Mouse (Mus musculus): ENCODE measurements around the gene Strbp.

DNA sequence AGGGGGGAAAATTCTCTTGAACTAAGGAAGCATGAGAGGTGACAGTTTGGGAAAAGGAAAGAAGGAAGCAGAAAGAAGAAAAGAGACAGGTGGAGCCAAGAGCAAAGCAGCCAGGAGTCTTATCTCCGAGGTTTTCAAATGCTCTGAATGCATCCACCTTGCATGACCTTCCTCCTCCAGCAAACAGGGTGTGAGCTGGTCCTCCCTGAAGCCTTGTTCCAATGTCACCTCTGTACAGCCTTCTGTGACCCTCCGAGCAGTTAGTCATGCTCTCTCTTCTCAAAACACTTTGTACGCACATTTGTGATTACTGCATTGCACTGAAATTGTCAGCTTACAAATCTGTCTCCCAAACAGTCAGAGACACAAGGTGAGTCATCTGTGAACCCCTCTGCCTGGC is 9.4 kb upstream of the Strbp start:
- TF ChIP-seq POLR2A (IDR thresholded peaks at IDR 0.05; ENCODE audit: low read depth, low read length) (no peak), EP300 (IDR thresholded peaks at IDR 0.05; ENCODE audit: low read length) (no peak), BHLHE40 (IDR thresholded peaks at IDR 0.05; ENCODE audit: low read depth, low read length) (no peak), CTCF (conservative IDR thresholded peaks at IDR 0.05 in 1 of 2, IDR thresholded peaks at IDR 0.05 in 1 of 2; ENCODE audit: low read depth in 2 of 2, low read length in 2 of 2) (no peak), MAZ (IDR thresholded peaks at IDR 0.05; ENCODE audit: low read depth, low read length) (no peak), POLR2AphosphoS2 (IDR thresholded peaks at IDR 0.05; ENCODE audit: low read depth, low read length) (no peak), KAT2A (IDR thresholded peaks at IDR 0.05; ENCODE audit: insufficient replicate concordance, low read length) (no peak), USF1 (IDR thresholded peaks at IDR 0.05; ENCODE audit: low read depth, low read length) (no peak), TBP (conservative IDR thresholded peaks at IDR 0.05; ENCODE audit: low read depth, low read length) (no peak), SMC3 (IDR thresholded peaks at IDR 0.05; ENCODE audit: low read depth, low read length) (no peak), CHD2 (IDR thresholded peaks at IDR 0.05; ENCODE audit: low read length) (no peak)

Measured in CH12.LX (cell line).